Mouse (Mus musculus) heart, embryonic 15.5 days (tissue): Measurements from ENCODE around the gene Gabrr1. TPM values are rescaled to one million over a fixed set of nuclear protein-coding genes. Genes with fewer than 3 reads are reported as not detected.

Experiments used
- ATAC-seq: fragments of 200-750 bp; cut with Nextera tagmentation; replicated peaks from 2 replicates; pipeline ENCODE4 v1.8.0; 2017; ENCODE audit warnings: low read depth, moderate TSS enrichment; ENCODE audit not compliant: insufficient number of reproducible peaks, insufficient read depth, low FRiP score
- H3K27ac ChIP-seq: fragments of 300-500 bp; sonication (generic); 2 replicates; pipeline ENCODE4 v1.5.1; 2015; ENCODE audit warnings: mild to moderate bottlenecking, inconsistent platforms
- H3K27me3 ChIP-seq: fragments of 300-500 bp; sonication (generic); 2 replicates; pipeline ENCODE4 v1.6.1; 2015; ENCODE audit warnings: inconsistent platforms
- H3K36me3 ChIP-seq: fragments of 300-500 bp; sonication (generic); 2 replicates; pipeline ENCODE4 v1.6.1; 2015; ENCODE audit warnings: mild to moderate bottlenecking, inconsistent platforms
- H3K4me1 ChIP-seq: fragments of 300-500 bp; sonication (generic); replicated peaks from 2 replicates; pipeline ENCODE4 v1.6.1; 2015; ENCODE audit warnings: inconsistent platforms
- H3K4me2 ChIP-seq: fragments of 300-500 bp; sonication (generic); 2 replicates; pipeline ENCODE4 v1.6.1; 2015; ENCODE audit warnings: inconsistent platforms, mild to moderate bottlenecking, moderate library complexity
- H3K4me3 ChIP-seq: fragments of 300-500 bp; sonication (generic); 2 replicates; pipeline ENCODE4 v1.5.1; 2015; ENCODE audit warnings: mild to moderate bottlenecking, inconsistent platforms
- H3K9ac ChIP-seq: fragments of 300-500 bp; sonication (generic); 2 replicates; pipeline ENCODE4 v1.6.1; 2015; ENCODE audit warnings: mild to moderate bottlenecking, inconsistent platforms
- H3K9me3 ChIP-seq: fragments of 300-500 bp; sonication (generic); replicated peaks from 2 replicates; pipeline ENCODE4 v1.6.1; 2016; ENCODE audit warnings: inconsistent platforms
- WGBS: fragments of 180-500 bp; shearing (Covaris S2); methylation state at CpG from one replicate; pipeline ENCODE4 v1.1.7; 2015; ENCODE audit warnings: mixed read lengths; 5-methylcytosine and 5-hydroxymethylcytosine counted together
- polyA plus RNA-seq: library from polyadenylated mRNA; unstranded; fragments of >200 nt; fragmentation: Nextera tagmentation; extraction: Ambion mirVana; gene quantifications from 2 replicates; pipeline ENCODE4 v1.2.1, GENCODE M21; 2015

The Gabrr1 gene
- polyA plus RNA-seq, 1 experiment from 2014 or later = 0.05 TPM

GRCm38 (mm10) chr4:33149150-33149549, 16.8 kb downstream of the Gabrr1 start:
- no peak for ATAC-seq
- no peak overlapping the region for H3K27ac ChIP-seq

GRCm38 (mm10) chr4:33152087-33153038, 20.0 kb downstream of the Gabrr1 start:
- no peaks in the 10 kb centered on the region for H3K27me3 ChIP-seq
- no peak overlapping the region for H3K4me2 ChIP-seq
- WGBS = 81% methylated on average over 26 of the region's 26 CpGs
- no peak overlapping the region for H3K27ac ChIP-seq
- H3K36me3 ChIP-seq = no peaks in the 10 kb centered on the region
- H3K4me3 ChIP-seq = no peak overlapping the region
- no peaks in the 10 kb centered on the region for H3K4me1 ChIP-seq
- no peak overlapping the region for H3K9ac ChIP-seq
- H3K9me3 ChIP-seq = no peaks in the 10 kb centered on the region
- ATAC-seq = no peak

More at GRCm38 (mm10) chr4:33149150-33149549, 16.8 kb downstream of the Gabrr1 start:
- no peaks in the 10 kb centered on the region for H3K4me1 ChIP-seq
- 0 out of 2 replicates have a peak, but pooled peaks cover 19% of the 10 kb centered on the region for H3K27me3 ChIP-seq
- no peak overlapping the region for H3K4me2 ChIP-seq
- H3K9ac ChIP-seq = no peak overlapping the region
- H3K9me3 ChIP-seq = no peaks in the 10 kb centered on the region
- H3K36me3 ChIP-seq = no peaks in the 10 kb centered on the region
- H3K4me3 ChIP-seq = no peak overlapping the region
- 64% methylated on average over 7 of the region's 7 CpGs for WGBS

GRCm38 (mm10) chr4:33183477-33183876, 51.2 kb downstream of the Gabrr1 start:
- Histone ChIP-seq H3K4me1 (peaks cover 5% of the 10 kb centered on the region), H3K4me2 (no peak overlapping the region), H3K9ac (no peak overlapping the region), H3K4me3 (no peak overlapping the region), H3K27me3 (no peaks in the 10 kb centered on the region), H3K9me3 (no peaks in the 10 kb centered on the region), H3K27ac (no peak overlapping the region), H3K36me3 (no peaks in the 10 kb centered on the region; the same call in 1 of the 2 replicates)
- WGBS = 85% methylated on average over 5 of the region's 5 CpGs
- ATAC-seq = no peak

- H3K4me1 ChIP-seq = peaks cover 9% of the 10 kb centered on the region
- H3K27ac ChIP-seq = peak overlapping the region; percentile 96; the same call in 1 of the 2 replicates
- peak overlapping the region; percentile 94 for H3K4me2 ChIP-seq
- no peaks in the 10 kb centered on the region for H3K36me3 ChIP-seq
- 0 out of 2 replicates have a peak, but pooled peaks cover 2% of the 10 kb centered on the region for H3K27me3 ChIP-seq
- peak overlapping the region; percentile 77 for H3K4me3 ChIP-seq
- WGBS = 16% methylated on average over 9 of the region's 9 CpGs
- H3K9me3 ChIP-seq = no peaks in the 10 kb centered on the region
- H3K9ac ChIP-seq = no peak overlapping the region
- no peak for ATAC-seq
These were observed 55.8 kb downstream of the Gabrr1 start for GRCm38 (mm10) chr4:33188164-33188563.

- peak overlapping the region; percentile 96 for H3K27ac ChIP-seq
- ATAC-seq = peak; percentile 88
- no peaks in the 10 kb centered on the region for H3K36me3 ChIP-seq
- peak overlapping the region; percentile 94 for H3K4me2 ChIP-seq
- H3K4me1 ChIP-seq = peaks cover 9% of the 10 kb centered on the region
- H3K9ac ChIP-seq = peak overlapping the region; percentile 71
- H3K9me3 ChIP-seq = no peaks in the 10 kb centered on the region
- under 1% methylated on average over 115 of the region's 123 CpGs for WGBS
- H3K27me3 ChIP-seq = 0 out of 2 replicates have a peak, but pooled peaks cover 2% of the 10 kb centered on the region
- H3K4me3 ChIP-seq = peak overlapping the region; percentile 77
These were observed 56.7 kb downstream of the Gabrr1 start for GRCm38 (mm10) chr4:33188781-33189734.

GRCm38 (mm10) chr4:33189735-33190036, 57.4 kb downstream of the Gabrr1 start, which contains the start of gene Pm20d2:
Gene Pm20d2 (minus strand): TSS chr4:33189737.
- Histone ChIP-seq H3K27me3 (0 out of 2 replicates have a peak, but pooled peaks cover 2% of the 10 kb centered on the region), H3K4me1 (peaks cover 9% of the 10 kb centered on the region), H3K4me2 (peak within 1 kb of the TSS; percentile 94), H3K27ac (peak within 1 kb of the TSS; percentile 96), H3K36me3 (no peaks in the 10 kb centered on the region), H3K4me3 (peak within 1 kb of the TSS; percentile 77), H3K9me3 (no peaks in the 10 kb centered on the region), H3K9ac (peak within 1 kb of the TSS; percentile 71)
- no peak for ATAC-seq
- WGBS = 21% methylated on average over 6 of the region's 6 CpGs

- Histone ChIP-seq H3K27me3 (no peaks in the 10 kb centered on the region), H3K4me1 (no peaks in the 10 kb centered on the region), H3K4me3 (no peak overlapping the region), H3K9ac (no peak overlapping the region), H3K36me3 (no peaks in the 10 kb centered on the region), H3K9me3 (no peaks in the 10 kb centered on the region), H3K4me2 (no peak overlapping the region), H3K27ac (no peak overlapping the region)
- no peak for ATAC-seq
- 21% methylated on average over 2 of the region's 2 CpGs for WGBS
These were observed 65.8 kb downstream of the Gabrr1 start for GRCm38 (mm10) chr4:33198117-33198516.

GRCm38 (mm10) chr4:33204682-33205081, 72.4 kb downstream of the Gabrr1 start:
- no peaks in the 10 kb centered on the region for H3K36me3 ChIP-seq
- ATAC-seq = 0 out of 2 replicates have a peak, but pooled peaks have one; percentile 47
- H3K4me1 ChIP-seq = peaks cover 10% of the 10 kb centered on the region
- WGBS = 6% methylated on average over 4 of the region's 4 CpGs
- no peaks in the 10 kb centered on the region for H3K9me3 ChIP-seq
- no peak overlapping the region for H3K27ac ChIP-seq
- no peak overlapping the region for H3K4me2 ChIP-seq
- peaks cover 6% of the 10 kb centered on the region; the same call in 1 of the 2 replicates for H3K27me3 ChIP-seq
- no peak overlapping the region for H3K9ac ChIP-seq
- no peak overlapping the region for H3K4me3 ChIP-seq

GRCm38 (mm10) chr4:33207551-33207950, 75.2 kb downstream of the Gabrr1 start:
- H3K36me3 ChIP-seq = no peaks in the 10 kb centered on the region
- WGBS = 69% methylated on average over 2 of the region's 2 CpGs
- H3K4me3 ChIP-seq = no peak overlapping the region
- peaks cover 6% of the 10 kb centered on the region; the same call in 1 of the 2 replicates for H3K27me3 ChIP-seq
- H3K9me3 ChIP-seq = no peaks in the 10 kb centered on the region
- peaks cover 10% of the 10 kb centered on the region for H3K4me1 ChIP-seq
- H3K27ac ChIP-seq = no peak overlapping the region
- no peak overlapping the region for H3K4me2 ChIP-seq
- H3K9ac ChIP-seq = no peak overlapping the region
- ATAC-seq = no peak

- H3K4me3 ChIP-seq = peak within 1 kb of the TSS; percentile 64
- H3K9me3 ChIP-seq = no peaks in the 10 kb centered on the region
- no peaks in the 10 kb centered on the region for H3K36me3 ChIP-seq
- H3K27ac ChIP-seq = no peak within 1 kb of the TSS
- H3K4me2 ChIP-seq = peak within 1 kb of the TSS; percentile 100
- peaks cover 6% of the 10 kb centered on the region; the same call in 1 of the 2 replicates for H3K27me3 ChIP-seq
- ATAC-seq = peak; percentile 54
- H3K4me1 ChIP-seq = peaks cover 10% of the 10 kb centered on the region
- WGBS = 5% methylated on average over 64 of the region's 65 CpGs
- H3K9ac ChIP-seq = peak within 1 kb of the TSS; percentile 64
These were observed 76.8 kb downstream of the Gabrr1 start, which contains the start of gene Srsf12 for GRCm38 (mm10) chr4:33208881-33209841. Gene Srsf12 (plus strand): TSS chr4:33208991.
